Comparison of ENCODE assay signal across 28 mouse cellular contexts in the genomic region with DNA sequence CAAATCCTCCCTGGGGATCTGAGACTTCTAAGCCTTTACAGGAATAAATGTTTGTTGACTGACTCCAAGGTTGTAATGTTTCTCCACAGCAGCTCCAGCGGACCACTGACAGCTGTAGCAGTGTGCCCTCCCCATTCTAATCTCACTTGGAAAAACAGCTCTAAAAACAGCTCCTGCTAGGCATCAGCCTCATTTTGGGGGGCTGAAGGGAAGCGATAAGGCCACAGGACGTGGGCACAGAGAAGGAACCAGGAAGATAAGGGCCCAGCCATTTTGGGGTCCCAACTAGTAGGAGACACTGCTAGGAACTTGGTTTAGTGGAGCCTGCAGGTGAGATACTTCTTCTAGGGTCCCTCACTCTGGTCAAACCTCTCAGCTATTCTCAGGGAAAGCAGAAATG. TPM values are rescaled to one million over a fixed set of nuclear protein-coding genes. Genes with fewer than 3 reads are reported as not detected.
DNase-seq lines count a peak whose midpoint lies in the region; ATAC-seq and TF ChIP-seq lines count a peak whose summit lies in the region.
"Had no signal": no experiment of that assay in that cellular context is flagged by ENCODE, and none has a peak within 500 bp of the region (broad histone marks: within the 10 kb centered on the region; RNA-seq: fewer than 3 reads in every experiment).

No protein-coding gene starts in this region.

- 0 out of 2 replicates have a peak overlapping the region, but pooled peaks have one; percentile 85 for H3K4me2 ChIP-seq in kidney, embryonic 15.5 days
- peak overlapping the region; percentile 78 for H3K4me2 ChIP-seq in liver, embryonic 12.5 days
- H3K4me2 ChIP-seq in liver, postnatal 0 days (ENCODE audit: low read depth, low read length) = peak overlapping the region; percentile 65; the same call in 1 of the 2 replicates

- no peak overlapping the region for H3K4me3 ChIP-seq in kidney, embryonic 15.5 days (replicated peaks)
- peak overlapping the region; percentile 52 for H3K4me3 ChIP-seq in liver, embryonic 12.5 days
- no peak overlapping the region for H3K4me3 ChIP-seq in liver, postnatal 0 days (ENCODE audit: low read depth, low read length)
- H3K4me3 ChIP-seq: myocyte; neural tube, embryonic 12.5 days had no signal

- TF ChIP-seq CTCF in liver, postnatal 0 days (IDR thresholded peaks at IDR 0.05; ENCODE audit: low read depth) = no peak

- H3K27me3 ChIP-seq in kidney, embryonic 15.5 days = peaks cover 75% of the 10 kb centered on the region
- peaks cover 71% of the 10 kb centered on the region for H3K27me3 ChIP-seq in liver, embryonic 12.5 days (replicated peaks)
- peaks cover 36% of the 10 kb centered on the region for H3K27me3 ChIP-seq in liver, postnatal 0 days (ENCODE audit: insufficient read depth, low read length)

- peaks cover 16% of the 10 kb centered on the region; the same call in 1 of the 2 replicates for H3K4me1 ChIP-seq in kidney, embryonic 15.5 days
- H3K4me1 ChIP-seq in liver, embryonic 12.5 days = peaks cover 33% of the 10 kb centered on the region
- peaks cover 8% of the 10 kb centered on the region for H3K4me1 ChIP-seq in liver, postnatal 0 days (ENCODE audit: insufficient read depth)

- H3K9me3 ChIP-seq in kidney, embryonic 15.5 days (replicated peaks) = no peaks in the 10 kb centered on the region
- no peaks in the 10 kb centered on the region for H3K9me3 ChIP-seq in liver, embryonic 12.5 days (replicated peaks)
- H3K9me3 ChIP-seq in liver, postnatal 0 days (ENCODE audit: low read length) = no peaks in the 10 kb centered on the region
- H3K9me3 ChIP-seq: forebrain, embryonic 13.5 days; hindbrain, embryonic 10.5 days; hindbrain, embryonic 15.5 days; limb, embryonic 12.5 days; midbrain, embryonic 12.5 days; neural tube, embryonic 12.5 days had no signal

- DNase-seq in kidney, postnatal 10 days = no peak
- no peak for DNase-seq in liver, postnatal 0 days
- no peak for DNase-seq in left cerebral cortex, postnatal 10 days (ENCODE audit: extremely low spot score in 1 of 2, low spot score in 2 of 2)
- no peak for DNase-seq in cerebellum, postnatal 36 days
- DNase-seq in urinary bladder, postnatal 14 days (ENCODE audit: low spot score) = no peak
- DNase-seq: adrenal gland, postnatal 10 days; B cell, adult 2 months; cerebellum, adult 11 months; cerebellum, adult 9-10 months; gastrocnemius, postnatal 25 days; heart, adult 18-20 months; kidney, adult 9 months; kidney, postnatal 25 days; lung, adult 18-20 months; lung, postnatal 10 days had no signal

- no peak overlapping the region for H3K9ac ChIP-seq in kidney, embryonic 15.5 days
- peak overlapping the region; percentile 61 for H3K9ac ChIP-seq in liver, embryonic 12.5 days
- H3K9ac ChIP-seq in liver, postnatal 0 days (replicated peaks) = no peak overlapping the region
- H3K9ac ChIP-seq: forebrain, embryonic 13.5 days; hindbrain, embryonic 15.5 days; limb, embryonic 12.5 days; midbrain, embryonic 12.5 days; neural tube, embryonic 12.5 days had no signal

- no peak for ATAC-seq in kidney, embryonic 15.5 days (replicated peaks; ENCODE audit: low FRiP score)
- peak; percentile 55 for ATAC-seq in common myeloid progenitor, adult 5-6 weeks (replicated peaks; ENCODE audit: low read depth, poor library complexity, severe bottlenecking)
- ATAC-seq in liver, embryonic 12.5 days = 0 out of 2 replicates have a peak, but pooled peaks have one; percentile 30
- no peak for ATAC-seq in liver, postnatal 0 days
- ATAC-seq: forebrain, embryonic 13.5 days had no signal

- H3K36me3 ChIP-seq in kidney, embryonic 15.5 days = no peaks in the 10 kb centered on the region
- H3K36me3 ChIP-seq in liver, embryonic 12.5 days = no peaks in the 10 kb centered on the region
- H3K36me3 ChIP-seq in liver, postnatal 0 days (replicated peaks; ENCODE audit: insufficient read depth, low read length) = no peaks in the 10 kb centered on the region
- H3K36me3 ChIP-seq: heart, embryonic 12.5 days; hindbrain, embryonic 10.5 days; hindbrain, embryonic 15.5 days; limb, embryonic 12.5 days; midbrain, embryonic 12.5 days; neural tube, embryonic 12.5 days had no signal

- intact Hi-C loops in left cerebral cortex, postnatal 10 days (cut with DNase I) = no loop called here

- no peak for TF ChIP-seq EP300 in liver, postnatal 0 days (IDR thresholded peaks at IDR 0.05; ENCODE audit: low read depth)

- H3K27ac ChIP-seq in kidney, embryonic 15.5 days = no peak overlapping the region
- H3K27ac ChIP-seq in liver, embryonic 12.5 days = peak overlapping the region; percentile 8; the same call in 1 of the 2 replicates
- H3K27ac ChIP-seq in liver, postnatal 0 days (ENCODE audit: low read depth) = no peak overlapping the region
- H3K27ac ChIP-seq: forebrain, embryonic 13.5 days; hindbrain, embryonic 10.5 days; hindbrain, embryonic 15.5 days; limb, embryonic 12.5 days; midbrain, embryonic 12.5 days; neural tube, embryonic 12.5 days had no signal

- WGBS in kidney, embryonic 15.5 days = 65% methylated on average over 3 of the region's 3 CpGs
- 23% methylated on average over 3 of the region's 3 CpGs for WGBS in liver, embryonic 12.5 days (ENCODE audit: insufficient replicate concordance)
- 25% methylated on average over 3 of the region's 3 CpGs for WGBS in liver, postnatal 0 days (ENCODE audit: insufficient replicate concordance)

RNA-seq across cellular contexts. Expression of a gene that starts 1.3 kb away (rescaled TPM):
- 0.10 TPM in 1 of 2 replicates, not detected in the other for polyA plus RNA-seq in kidney, embryonic 15.5 days (2015; fragmentation: Nextera tagmentation; extraction: Ambion mirVana)
- not detected in 2 replicates for total RNA-seq in common myeloid progenitor, adult 5-6 weeks (2017)
- polyA plus RNA-seq in liver, embryonic 12.5 days (2016; fragmentation: Nextera tagmentation; extraction: Ambion mirVana) = 0.97 and 1.3 TPM in 2 replicates
- polyA plus RNA-seq in liver, postnatal 0 days (2015; fragmentation: Nextera tagmentation; extraction: Ambion mirVana) = 0.22 and 0.34 TPM in 2 replicates
- under 1 TPM; 0.21 to 0.32 TPM for total RNA-seq in left cerebral cortex, postnatal 10 days (2021)
- total RNA-seq: adrenal gland, postnatal 10 days; gastrocnemius, postnatal 25 days; heart, adult 18-20 months had no signal
- polyA plus RNA-seq: embryonic facial prominence, embryonic 14.5 days; heart, postnatal 0 days; myocyte had no signal

Comparison
In these comparisons a context has a peak if more than half of its experiments do, and no peak if none do; other contexts are left out.
1. ATAC-seq: peak in common myeloid progenitor, adult 5-6 weeks (single experiment) and liver, embryonic 12.5 days (single experiment); none in kidney, embryonic 15.5 days (single experiment) and liver, postnatal 0 days (single experiment).
2. Peak in every context shown above with its lines, with median percentiles within 50 percentile points of each other: H3K4me2 ChIP-seq.